Mouse (Mus musculus): ENCODE measurements around the gene Fam186b. TPM values are rescaled to one million over a fixed set of nuclear protein-coding genes. Genes with fewer than 3 reads are reported as not detected.

The Fam186b gene
- 0.65 TPM for polyA plus RNA-seq (2017; shearing (Covaris generic))

DNA sequence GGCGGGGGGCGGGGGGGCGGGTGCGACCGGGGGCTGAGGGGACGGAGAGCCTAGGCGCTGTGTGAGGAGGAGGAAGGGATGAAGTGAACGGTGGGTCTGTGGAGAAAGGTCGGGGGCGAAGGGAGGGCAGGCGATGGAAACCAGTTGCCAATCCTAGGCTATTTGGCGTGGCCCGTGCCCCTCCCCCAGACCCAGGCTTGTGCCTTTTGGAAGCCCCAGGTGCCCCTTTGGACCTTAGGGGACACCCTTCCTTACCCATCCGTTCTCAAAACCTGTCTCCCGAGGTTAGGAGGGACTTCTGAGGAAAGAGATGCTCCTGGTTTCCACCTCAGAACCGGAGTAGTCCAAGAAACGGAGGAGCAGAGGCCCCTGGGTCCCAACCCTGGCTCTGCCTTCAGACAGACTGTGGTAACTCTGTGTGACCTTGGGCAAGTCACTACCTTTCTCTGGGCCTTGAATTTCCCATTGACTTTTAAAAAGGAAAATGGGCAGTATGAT is at the start of gene Fam186b:
Fam186b (minus strand) TSS at position 405 of the 498 bp plus-strand sequence.

DNA sequence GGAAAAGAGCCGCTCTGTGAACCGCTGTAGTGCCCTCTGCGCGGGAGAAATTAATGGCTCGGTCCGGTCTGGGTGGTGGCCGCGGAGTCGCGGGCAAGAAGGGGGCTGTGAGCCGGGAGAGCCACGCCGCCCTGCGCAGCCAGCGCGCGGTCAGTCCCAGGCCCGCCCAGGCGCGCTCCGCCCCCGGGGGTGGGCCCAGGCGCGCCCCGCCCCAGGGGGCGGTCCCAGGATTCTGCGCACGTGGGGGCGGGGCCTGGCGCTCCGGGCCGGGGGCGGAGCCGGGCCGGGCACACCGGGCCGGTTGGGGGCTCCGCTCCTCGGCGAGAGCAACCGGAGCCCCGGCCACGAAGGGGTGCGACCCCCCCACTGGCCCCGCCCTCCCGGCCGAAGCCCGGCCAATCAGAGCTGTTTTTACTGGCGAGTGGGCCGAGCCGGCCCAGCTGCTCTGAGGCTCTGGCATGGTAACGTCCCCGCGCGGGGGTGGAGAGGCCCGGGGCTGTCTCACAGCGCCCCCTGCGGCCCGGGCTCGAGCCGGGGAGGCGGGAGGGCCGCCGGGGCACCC is 794 bp downstream of the Fam186b start, which contains the start of gene Prpf40b:
Prpf40b (plus strand) TSS at position 275 of the 562 bp plus-strand sequence.

DNA sequence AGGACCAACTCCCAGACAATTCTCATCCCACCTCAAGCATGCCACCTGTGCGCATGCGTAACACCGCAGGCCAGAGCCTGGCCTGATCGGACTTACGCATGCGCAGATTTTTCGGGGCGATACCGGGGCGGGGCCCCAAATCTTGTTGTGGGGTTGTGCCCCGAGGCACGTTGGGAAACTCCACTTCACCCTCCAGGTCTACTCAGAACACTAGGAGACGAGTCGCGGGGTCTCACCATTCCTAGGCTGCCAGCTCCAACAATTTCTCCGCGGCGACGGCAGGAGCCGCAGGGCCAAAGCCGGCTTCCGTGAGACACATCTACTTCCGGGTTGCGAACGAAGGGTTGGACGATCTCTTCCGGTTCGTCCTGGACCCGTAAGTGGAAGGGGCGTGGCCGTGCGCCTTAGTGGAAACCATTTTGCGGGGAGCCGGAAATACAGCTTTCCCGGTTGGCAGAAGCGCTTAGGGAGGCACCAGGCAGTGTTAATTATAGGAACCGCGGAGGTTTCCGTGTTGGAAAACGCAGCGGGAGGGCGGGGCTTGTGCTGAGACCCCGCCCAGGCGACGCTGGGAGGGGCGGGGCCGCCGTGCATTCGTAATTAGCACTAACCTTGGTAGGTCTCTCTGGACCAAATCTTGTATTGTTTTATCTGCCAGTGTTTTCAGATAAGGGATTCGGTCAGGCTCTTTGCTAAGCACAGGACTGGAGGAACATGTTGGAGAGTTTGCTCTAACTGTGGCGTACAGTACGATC is 43.9 kb downstream of the Fam186b start, which contains the start of gene Mcrs1:
Mcrs1 (minus strand) TSS at position 336 of the 755 bp plus-strand sequence.

DNA sequence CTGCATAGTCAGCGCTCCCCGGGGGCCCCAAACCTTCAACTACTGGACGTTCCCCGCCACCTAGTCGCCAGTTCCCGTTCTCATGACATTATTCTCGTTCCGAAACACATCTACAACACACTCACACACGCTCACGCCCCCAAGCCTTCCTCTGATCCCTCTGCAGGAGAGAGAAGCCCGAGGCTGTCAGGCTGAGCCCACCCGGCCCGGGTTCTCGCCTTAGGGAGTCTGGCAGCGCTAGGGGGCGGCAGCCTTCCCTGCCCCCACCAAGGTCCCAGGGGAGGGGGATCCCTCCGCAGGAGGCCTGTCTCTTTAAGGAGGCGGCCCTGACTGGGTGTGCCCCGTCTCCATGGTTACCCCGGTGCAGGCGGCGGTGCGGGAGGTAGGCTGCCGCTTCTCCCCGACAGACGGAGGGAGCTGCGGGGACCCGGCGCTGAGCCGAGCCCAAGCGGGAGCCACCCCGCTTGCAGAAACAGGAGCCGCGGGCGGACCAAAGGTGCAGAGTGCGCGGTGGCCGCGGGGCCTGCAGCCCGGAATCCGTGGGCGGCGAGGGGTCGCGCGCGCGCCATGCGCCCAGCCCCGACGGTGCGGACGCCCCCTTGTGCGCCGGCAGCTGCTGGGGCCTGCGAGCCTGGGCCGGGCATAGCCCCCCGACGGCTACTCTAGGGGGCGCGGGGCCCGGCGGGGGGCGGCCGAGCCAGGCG is 71.3 kb downstream of the Fam186b start, which contains the start of gene Kcnh3:
Kcnh3 (plus strand) TSS at position 654 of the 704 bp plus-strand sequence.

Other genes with a start within 250 kb of the Fam186b start
- gene Prph, start 240.7 kb downstream of the Fam186b start, polyA plus RNA-seq (2017; shearing (Covaris generic)), result not detected
- gene Troap, start 221.3 kb downstream of the Fam186b start, polyA plus RNA-seq (2017; shearing (Covaris generic)), result 0.81 TPM
- gene C1ql4, start 208.1 kb downstream of the Fam186b start, polyA plus RNA-seq (2017; shearing (Covaris generic)), result not detected
- not detected for gene Dnajc22, start 202.7 kb downstream of the Fam186b start, polyA plus RNA-seq (2017; shearing (Covaris generic))
- 0.14 TPM for gene Spats2, start 170.0 kb downstream of the Fam186b start, polyA plus RNA-seq (2017; shearing (Covaris generic))
- gene Kcnh3, start 71.0 kb downstream of the Fam186b start, polyA plus RNA-seq (2017; shearing (Covaris generic)), result 3.9 TPM
- 134 TPM for gene Mcrs1, start 43.9 kb downstream of the Fam186b start, polyA plus RNA-seq (2017; shearing (Covaris generic))
- gene Prpf40b, start 801 bp downstream of the Fam186b start, polyA plus RNA-seq (2017; shearing (Covaris generic)), result 15.9 TPM
- gene Fmnl3, start 74.6 kb upstream of the Fam186b start, polyA plus RNA-seq (2017; shearing (Covaris generic)), result 22.3 TPM
- gene Tmbim6, start 97.0 kb upstream of the Fam186b start, polyA plus RNA-seq (2017; shearing (Covaris generic)), result 203 TPM
- 17.8 TPM for gene Nckap5l, start 161.9 kb upstream of the Fam186b start, polyA plus RNA-seq (2017; shearing (Covaris generic))
- gene Bcdin3d, start 178.8 kb upstream of the Fam186b start, polyA plus RNA-seq (2017; shearing (Covaris generic)), result 35.6 TPM
- gene Faim2, start 232.3 kb upstream of the Fam186b start, polyA plus RNA-seq (2017; shearing (Covaris generic)), result 0.16 TPM

Measured in CD4-positive, CD25-positive, alpha-beta regulatory T cell, adult 9 weeks (primary cell).